Mouse (Mus musculus) lung, postnatal 0 days (tissue): ENCODE data around the gene Aasdh. TPM values are rescaled to one million over a fixed set of nuclear protein-coding genes. Genes with fewer than 3 reads are reported as not detected.

Experiments used
- ATAC-seq: fragments of 200-750 bp; cut with Nextera tagmentation; 2 replicates; pipeline ENCODE4 v1.8.0; 2017; ENCODE audit warnings: moderate library complexity
- DNase-seq: peaks from one replicate; pipeline ENCODE4 v3.0.0-alpha.2; 2016; ENCODE audit warnings: low spot score
- H3K27ac ChIP-seq: fragments of 300-500 bp; sonication (generic); 2 replicates; pipeline ENCODE4 v1.5.1; 2014; ENCODE audit warnings: antibody characterized with exemption, mild to moderate bottlenecking, low read length, mixed read lengths
- H3K27me3 ChIP-seq: fragments of 300-500 bp; sonication (generic); replicated peaks from 2 replicates; pipeline ENCODE4 v1.6.1; 2014; ENCODE audit warnings: low read length, mixed read lengths; ENCODE audit not compliant: insufficient read depth
- H3K36me3 ChIP-seq: fragments of 300-500 bp; sonication (generic); 2 replicates; pipeline ENCODE4 v1.6.1; 2014; ENCODE audit warnings: low read length, mixed read lengths; ENCODE audit not compliant: insufficient read depth
- H3K4me1 ChIP-seq: fragments of 300-500 bp; sonication (generic); 2 replicates; pipeline ENCODE4 v1.6.1; 2014; ENCODE audit warnings: antibody characterized with exemption, low read depth, low read length, mixed read lengths; ENCODE audit not compliant: insufficient read depth
- H3K4me2 ChIP-seq: fragments of 300-500 bp; sonication (generic); replicated peaks from 2 replicates; pipeline ENCODE4 v1.6.1; 2014; ENCODE audit warnings: low read depth, mild to moderate bottlenecking, low read length, moderate library complexity, mixed read lengths
- H3K4me3 ChIP-seq: fragments of 300-500 bp; sonication (generic); 2 replicates; pipeline ENCODE4 v1.5.1; 2014; ENCODE audit warnings: low read depth, low read length
- H3K9ac ChIP-seq: fragments of 300-500 bp; sonication (generic); replicated peaks from 2 replicates; pipeline ENCODE4 v1.6.1; 2014; ENCODE audit warnings: low read depth, mild to moderate bottlenecking
- H3K9me3 ChIP-seq: fragments of 300-500 bp; sonication (generic); 2 replicates; pipeline ENCODE4 v1.6.1; 2016; ENCODE audit warnings: low read length, mixed read lengths
- CTCF ChIP-seq: IDR thresholded peaks from 2 replicates; pipeline ENCODE4 v1.5.1; 2016; ENCODE audit warnings: antibody characterized with exemption, mild to moderate bottlenecking
- EP300 ChIP-seq: IDR thresholded peaks from 2 replicates; pipeline ENCODE4 v1.6.1; 2016; ENCODE audit warnings: antibody characterized with exemption, mild to moderate bottlenecking, control low read depth
- WGBS: fragments of 180-500 bp; shearing (Covaris S2); extraction: QIAGEN DNeasy Blood & Tissue Kit; methylation state at CpG from one replicate; pipeline ENCODE4 v1.1.7; 2014; 5-methylcytosine and 5-hydroxymethylcytosine counted together
- polyA plus RNA-seq: library from polyadenylated mRNA; unstranded; fragments of >200 nt; fragmentation: Nextera tagmentation; extraction: Ambion mirVana; gene quantifications from 2 replicates; pipeline ENCODE4 v1.2.1, GENCODE M21; 2015

Gene Aasdh
- polyA plus RNA-seq, 1 experiment from 2014 or later, result 7.2 TPM

GRCm38 (mm10) chr5:76941975-76942374 is 36.7 kb upstream of the Aasdh start:
- Histone ChIP-seq H3K9me3 (no peaks in the 10 kb centered on the region), H3K4me1 (no peaks in the 10 kb centered on the region), H3K4me3 (no peak overlapping the region), H3K27me3 (no peaks in the 10 kb centered on the region), H3K36me3 (no peaks in the 10 kb centered on the region), H3K9ac (no peak overlapping the region), H3K27ac (no peak overlapping the region), H3K4me2 (no peak overlapping the region)
- 69% methylated on average over 4 of the region's 4 CpGs for WGBS
- no peak for TF ChIP-seq EP300
- no peak for TF ChIP-seq CTCF
- peak; percentile 10 for DNase-seq
- peak; percentile 49; the same call in 1 of the 2 replicates for ATAC-seq

GRCm38 (mm10) chr5:76939717-76940116 is 34.4 kb upstream of the Aasdh start:
- DNase-seq (no peak), ATAC-seq (no peak)
- no peak overlapping the region for H3K9ac ChIP-seq
- no peak overlapping the region for H3K4me2 ChIP-seq
- H3K27me3 ChIP-seq, result no peaks in the 10 kb centered on the region
- no peak overlapping the region for H3K27ac ChIP-seq
- no peak for TF ChIP-seq EP300
- no peak for TF ChIP-seq CTCF
- WGBS, result 84% methylated on average over 8 of the region's 8 CpGs
- H3K36me3 ChIP-seq, result no peaks in the 10 kb centered on the region
- no peak overlapping the region for H3K4me3 ChIP-seq
- H3K9me3 ChIP-seq, result no peaks in the 10 kb centered on the region
- no peaks in the 10 kb centered on the region for H3K4me1 ChIP-seq

GRCm38 (mm10) chr5:76929180-76929877 is 24.0 kb upstream of the Aasdh start:
- no peaks in the 10 kb centered on the region; the same call in 1 of the 2 replicates for H3K4me1 ChIP-seq
- H3K4me2 ChIP-seq, result no peak overlapping the region
- no peak overlapping the region for H3K9ac ChIP-seq
- DNase-seq (peak; percentile 84), ATAC-seq (peak; percentile 81)
- no peak for TF ChIP-seq EP300
- no peak for TF ChIP-seq CTCF
- 38% methylated on average over 7 of the region's 7 CpGs for WGBS
- no peaks in the 10 kb centered on the region for H3K27me3 ChIP-seq
- peak overlapping the region; percentile 57 for H3K27ac ChIP-seq
- peaks cover 9% of the 10 kb centered on the region; the same call in 1 of the 2 replicates for H3K36me3 ChIP-seq
- no peaks in the 10 kb centered on the region for H3K9me3 ChIP-seq
- no peak overlapping the region for H3K4me3 ChIP-seq

- Histone ChIP-seq H3K9me3 (no peaks in the 10 kb centered on the region), H3K4me1 (no peaks in the 10 kb centered on the region; the same call in 1 of the 2 replicates), H3K9ac (no peak overlapping the region), H3K4me2 (peak overlapping the region; percentile 29), H3K27me3 (no peaks in the 10 kb centered on the region), H3K27ac (peak overlapping the region; percentile 74), H3K36me3 (peaks cover 9% of the 10 kb centered on the region; the same call in 1 of the 2 replicates), H3K4me3 (no peak overlapping the region)
- ATAC-seq (peak; percentile 94), DNase-seq (peak; percentile 97)
- WGBS, result 53% methylated on average over 16 of the region's 16 CpGs
- TF ChIP-seq CTCF (no peak), EP300 (peak; percentile 68)
Measured at GRCm38 (mm10) chr5:76928124-76928832, 23.0 kb upstream of the Aasdh start.

GRCm38 (mm10) chr5:76924296-76924695 is 19.0 kb upstream of the Aasdh start:
- Histone ChIP-seq H3K27me3 (no peaks in the 10 kb centered on the region), H3K4me2 (no peak overlapping the region), H3K4me3 (no peak overlapping the region), H3K9me3 (no peaks in the 10 kb centered on the region), H3K27ac (no peak overlapping the region), H3K4me1 (no peaks in the 10 kb centered on the region; the same call in 1 of the 2 replicates), H3K36me3 (peaks cover 9% of the 10 kb centered on the region; the same call in 1 of the 2 replicates), H3K9ac (no peak overlapping the region)
- DNase-seq (no peak), ATAC-seq (no peak)
- TF ChIP-seq CTCF, result no peak
- TF ChIP-seq EP300, result no peak
- WGBS, result 79% methylated on average over 1 of the region's 1 CpGs

- WGBS, result 83% methylated on average over 13 of the region's 13 CpGs
- DNase-seq (no peak), ATAC-seq (no peak)
- H3K9ac ChIP-seq, result no peak overlapping the region
- peaks cover 13% of the 10 kb centered on the region; the same call in 1 of the 2 replicates for H3K36me3 ChIP-seq
- H3K4me1 ChIP-seq, result no peaks in the 10 kb centered on the region
- no peaks in the 10 kb centered on the region for H3K9me3 ChIP-seq
- no peak overlapping the region for H3K4me2 ChIP-seq
- no peak overlapping the region for H3K27ac ChIP-seq
- no peaks in the 10 kb centered on the region for H3K27me3 ChIP-seq
- TF ChIP-seq EP300, result no peak
- TF ChIP-seq CTCF, result no peak
- no peak overlapping the region for H3K4me3 ChIP-seq
Measured at GRCm38 (mm10) chr5:76923428-76923827, 18.1 kb upstream of the Aasdh start.
